Mouse (Mus musculus) CD4-positive, CD25-positive, alpha-beta regulatory T cell, adult 2 months (primary cell): Measurements from ENCODE around the gene Pycr1.

Experiments used
- DNase-seq: peaks from one replicate; pipeline ENCODE4 v3.0.0-alpha.2; 2012; ENCODE audit warnings: low read depth, low spot score

Gene Pycr1

GRCm38 (mm10) chr11:120643601-120643987 lies at the start of gene Pycr1:
TSS of gene Pycr1 (minus strand) at chr11:120643769.
- peak; percentile 95 for DNase-seq

DNA sequence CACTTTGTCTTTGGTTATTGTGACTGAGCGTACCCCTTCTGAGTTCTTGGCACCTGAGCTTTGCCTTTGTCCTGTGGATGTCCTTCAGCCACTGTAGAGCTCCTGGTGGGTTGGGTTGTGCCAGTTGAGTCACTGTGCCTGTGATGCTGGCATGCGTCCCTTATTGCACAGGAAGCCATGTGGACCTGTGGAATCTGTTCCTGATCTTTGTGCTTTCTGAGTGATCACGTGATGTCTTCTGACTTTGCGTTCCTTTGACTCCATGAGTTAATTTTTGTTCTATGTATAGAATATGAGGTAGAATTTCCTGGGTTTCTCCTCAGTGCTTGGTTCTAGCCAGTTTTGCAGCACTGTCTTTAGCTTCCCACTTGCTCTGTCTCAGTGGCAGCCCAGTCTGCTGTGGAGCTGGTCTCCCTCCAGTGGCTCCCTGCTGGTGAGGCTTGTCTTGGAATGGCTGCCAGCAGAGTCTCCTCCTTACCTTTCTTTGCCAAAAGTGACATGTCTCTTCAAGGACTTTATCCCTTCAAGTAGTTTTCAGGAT lies 49.0 kb upstream of the Pycr1 start:
- DNase-seq = no peak

- no peak for DNase-seq
These were observed 45.8 kb upstream of the Pycr1 start for GRCm38 (mm10) chr11:120689365-120689764.

DNA sequence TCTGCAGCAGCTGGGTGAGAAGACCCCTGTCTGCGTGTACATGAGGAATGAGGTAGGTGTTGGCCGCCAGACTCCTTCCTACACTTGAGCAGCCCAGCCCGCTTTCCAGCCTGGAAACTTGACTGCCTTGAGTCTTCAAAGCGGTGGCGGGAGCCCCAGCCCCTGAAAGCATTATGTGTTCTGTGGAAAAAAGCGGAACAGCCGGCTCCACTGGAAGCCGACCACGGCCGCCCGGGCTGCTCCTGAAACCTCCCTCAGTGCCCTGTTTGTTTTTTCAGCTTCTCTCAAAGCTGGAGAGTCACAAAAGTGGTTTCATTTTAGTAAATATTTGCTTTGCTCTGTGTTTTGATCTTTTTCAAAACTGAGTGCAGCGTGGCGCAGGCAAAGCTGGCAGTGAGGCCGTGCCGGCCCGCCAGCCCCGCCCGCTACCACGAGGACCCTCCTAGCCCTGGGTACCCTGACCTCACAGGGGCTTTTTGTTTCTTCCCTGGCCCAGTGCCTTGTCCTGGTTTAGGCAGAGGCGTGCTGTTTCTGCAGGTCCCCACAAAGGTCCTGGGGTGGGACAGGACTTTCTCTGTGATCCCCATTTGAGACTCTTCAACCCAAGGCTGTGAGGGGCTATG lies 43.2 kb upstream of the Pycr1 start:
- DNase-seq = no peak

DNA sequence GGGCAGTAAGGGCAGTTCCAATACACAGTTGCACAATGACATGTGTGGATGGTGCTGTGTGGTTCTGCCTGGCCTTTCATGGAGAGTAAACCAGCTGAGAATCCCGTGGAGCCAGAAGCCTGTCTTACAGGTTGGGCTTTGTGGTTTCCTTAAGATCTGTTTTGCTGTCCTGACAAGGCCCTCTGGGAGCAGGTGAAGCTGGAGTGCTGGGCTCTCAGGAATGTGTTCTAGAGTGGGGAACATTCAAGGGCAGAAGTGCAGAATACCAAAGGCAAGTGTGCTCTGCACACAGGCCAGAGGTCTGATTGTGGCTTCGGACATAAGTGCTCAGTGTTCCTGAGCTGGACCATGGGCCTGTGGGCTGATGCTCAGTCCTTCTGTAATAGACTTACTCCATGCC lies 41.1 kb upstream of the Pycr1 start:
- DNase-seq = no peak

GRCm38 (mm10) chr11:120684086-120684485 lies 40.5 kb upstream of the Pycr1 start:
- DNase-seq = no peak

DNA sequence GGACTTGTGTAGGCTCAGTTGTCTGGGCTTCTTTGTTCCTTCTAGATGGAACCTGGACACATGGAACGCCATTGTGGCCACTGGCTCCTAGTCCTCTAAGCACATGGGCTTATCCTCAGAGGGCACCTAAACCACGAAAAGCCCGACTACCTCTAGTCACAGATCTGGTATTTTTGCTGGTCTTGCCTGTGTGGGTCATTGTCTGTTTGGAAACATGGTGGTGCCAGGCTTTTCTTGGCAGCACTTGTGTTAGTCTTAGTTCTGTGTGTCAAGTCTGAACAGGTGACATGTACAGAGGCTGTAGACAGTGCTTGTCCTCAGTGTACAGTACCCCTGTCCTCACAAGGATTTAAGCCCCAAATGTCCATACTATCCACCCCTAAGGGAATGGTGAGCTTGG lies 40.0 kb upstream of the Pycr1 start:
- no peak for DNase-seq

- no peak for DNase-seq
These were observed 39.1 kb upstream of the Pycr1 start for GRCm38 (mm10) chr11:120682683-120683082.

GRCm38 (mm10) chr11:120679909-120680308 lies 36.3 kb upstream of the Pycr1 start:
- peak; percentile 57 for DNase-seq

- DNase-seq = no peak
These were observed 33.4 kb upstream of the Pycr1 start for GRCm38 (mm10) chr11:120676951-120677350.

DNA sequence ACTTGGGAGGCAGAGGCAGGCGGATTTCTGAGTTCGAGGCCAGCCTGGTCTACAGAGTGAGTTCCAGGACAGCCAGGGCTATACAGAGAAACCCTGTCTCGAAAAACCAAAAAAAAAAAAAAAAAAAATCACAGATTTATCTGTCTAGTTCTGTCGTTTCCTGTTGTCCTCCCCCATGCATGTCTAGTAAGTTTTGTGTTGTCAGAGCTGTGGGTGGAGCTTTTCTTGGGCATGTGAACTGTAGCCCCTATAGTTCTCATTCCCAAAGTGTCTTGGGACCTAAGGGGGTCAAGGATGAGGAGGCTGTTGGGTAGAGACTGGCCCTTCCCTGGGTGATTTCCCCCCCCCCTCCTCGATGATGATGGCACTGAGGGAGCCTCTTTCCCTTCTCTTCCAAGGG lies 32.3 kb upstream of the Pycr1 start:
- DNase-seq = peak; percentile 41

- no peak for DNase-seq
These were observed 30.1 kb upstream of the Pycr1 start for GRCm38 (mm10) chr11:120673594-120674122.

DNA sequence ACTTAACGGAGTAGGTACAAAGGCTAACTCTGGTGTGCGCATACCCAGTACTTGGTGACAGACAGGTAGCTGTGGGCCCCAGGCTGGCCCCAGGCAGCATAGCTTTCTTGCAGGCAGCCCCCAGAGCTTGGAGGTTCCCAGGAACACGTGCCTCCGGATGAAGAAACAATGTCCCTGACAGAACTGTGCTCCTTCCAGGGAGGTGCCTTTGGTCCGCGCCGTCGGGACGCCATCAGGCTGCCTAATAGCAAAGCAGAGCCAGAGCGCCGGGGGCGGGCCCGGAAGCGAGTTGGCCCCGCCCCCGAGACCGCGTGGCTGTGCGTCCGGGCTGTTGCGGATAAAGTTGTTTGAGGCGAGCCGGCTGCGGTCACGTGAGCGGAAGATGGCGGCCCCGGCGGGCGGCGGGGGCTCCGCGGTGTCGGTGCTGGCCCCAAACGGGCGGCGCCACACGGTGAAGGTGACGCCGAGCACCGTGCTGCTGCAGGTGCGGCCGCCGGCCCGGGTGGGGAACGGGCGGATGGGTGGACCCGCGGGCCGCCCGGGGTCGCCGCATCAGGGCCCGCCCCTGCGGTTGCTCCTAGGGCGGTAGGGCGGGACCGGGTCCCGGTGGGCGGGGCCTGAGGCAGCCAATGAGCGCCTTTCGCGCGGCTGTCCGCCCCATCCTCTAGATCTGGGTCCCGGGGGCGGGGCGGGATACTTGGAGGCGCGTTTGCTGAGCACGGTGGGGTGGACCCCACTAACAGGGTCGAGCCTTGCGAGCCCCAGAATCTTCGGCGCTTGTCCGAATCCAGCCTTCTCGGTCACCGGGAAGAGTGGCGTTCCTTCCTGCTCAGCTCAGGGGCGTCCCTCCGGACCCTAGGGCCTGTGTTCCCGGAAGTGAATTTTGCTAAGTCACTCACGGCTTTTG lies 29.4 kb upstream of the Pycr1 start, which contains the start of gene Aspscr1:
Gene Aspscr1, plus strand, starts transcription at position 287 of the 907 bp plus-strand sequence.
- peak; percentile 97 for DNase-seq

- no peak for DNase-seq
These were observed 23.0 kb upstream of the Pycr1 start for GRCm38 (mm10) chr11:120666617-120667016.

DNA sequence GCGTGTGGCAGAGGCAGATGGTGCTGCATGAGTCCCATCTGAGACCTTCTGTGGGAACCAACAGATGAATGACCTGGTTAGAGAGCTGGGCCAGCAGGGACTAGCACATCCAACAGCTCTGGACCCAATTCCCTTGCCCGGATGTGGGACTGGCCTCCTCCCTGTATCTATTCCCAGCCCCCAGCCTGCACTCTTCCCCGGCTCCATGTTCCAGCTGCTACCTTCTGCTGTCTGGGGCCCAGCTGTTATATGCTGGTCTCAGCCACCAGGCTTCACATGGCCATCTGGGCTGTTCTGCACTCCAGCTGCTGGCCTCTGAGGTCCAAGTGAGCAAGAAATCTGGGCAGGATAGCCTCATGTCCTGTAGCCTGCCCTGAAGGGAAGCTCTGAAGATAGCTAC lies 21.8 kb upstream of the Pycr1 start:
- no peak for DNase-seq

DNA sequence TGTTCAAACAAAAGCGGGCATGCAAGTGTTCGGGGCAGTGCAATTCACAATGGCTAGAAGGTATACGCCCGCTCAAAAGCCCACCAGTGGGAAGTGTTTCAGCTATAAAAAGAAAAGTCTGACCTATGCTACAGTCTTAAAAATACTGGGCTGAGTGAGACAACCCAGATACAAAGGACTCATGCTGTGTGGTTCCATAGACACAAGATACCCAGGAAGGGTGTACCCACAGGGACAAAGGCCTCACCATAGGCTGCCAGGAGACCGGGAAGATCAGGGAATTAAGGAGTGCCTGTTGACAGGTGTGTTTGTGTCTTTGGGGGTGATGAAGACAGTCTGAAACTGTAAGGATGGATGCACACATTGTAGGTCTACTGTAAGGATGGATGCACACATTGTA lies 20.1 kb upstream of the Pycr1 start:
- DNase-seq = no peak

DNA sequence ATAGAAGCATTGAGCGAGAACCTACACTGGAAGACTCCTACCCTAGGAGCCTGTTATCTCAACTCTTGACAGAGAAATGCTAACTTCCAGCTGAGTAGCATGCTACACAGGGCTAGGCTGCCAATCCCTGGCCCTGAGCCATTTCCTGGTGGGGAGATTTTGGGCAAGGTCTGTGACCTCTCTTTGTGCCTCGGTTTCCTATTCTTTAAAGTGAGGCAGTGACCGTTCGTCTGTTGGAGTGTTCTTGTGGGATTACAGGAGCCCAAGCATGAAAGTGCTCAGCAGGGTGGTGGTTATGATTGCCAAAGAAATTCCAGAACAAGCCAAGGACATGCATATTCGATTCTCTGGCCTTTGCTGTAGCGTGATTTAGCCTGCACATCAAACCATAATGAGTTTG lies 19.2 kb upstream of the Pycr1 start:
- DNase-seq = no peak

GRCm38 (mm10) chr11:120661076-120661460 lies 17.5 kb upstream of the Pycr1 start, which contains the start of gene Notum:
TSS of gene Notum (minus strand) at chr11:120661175.
- no peak for DNase-seq

DNA sequence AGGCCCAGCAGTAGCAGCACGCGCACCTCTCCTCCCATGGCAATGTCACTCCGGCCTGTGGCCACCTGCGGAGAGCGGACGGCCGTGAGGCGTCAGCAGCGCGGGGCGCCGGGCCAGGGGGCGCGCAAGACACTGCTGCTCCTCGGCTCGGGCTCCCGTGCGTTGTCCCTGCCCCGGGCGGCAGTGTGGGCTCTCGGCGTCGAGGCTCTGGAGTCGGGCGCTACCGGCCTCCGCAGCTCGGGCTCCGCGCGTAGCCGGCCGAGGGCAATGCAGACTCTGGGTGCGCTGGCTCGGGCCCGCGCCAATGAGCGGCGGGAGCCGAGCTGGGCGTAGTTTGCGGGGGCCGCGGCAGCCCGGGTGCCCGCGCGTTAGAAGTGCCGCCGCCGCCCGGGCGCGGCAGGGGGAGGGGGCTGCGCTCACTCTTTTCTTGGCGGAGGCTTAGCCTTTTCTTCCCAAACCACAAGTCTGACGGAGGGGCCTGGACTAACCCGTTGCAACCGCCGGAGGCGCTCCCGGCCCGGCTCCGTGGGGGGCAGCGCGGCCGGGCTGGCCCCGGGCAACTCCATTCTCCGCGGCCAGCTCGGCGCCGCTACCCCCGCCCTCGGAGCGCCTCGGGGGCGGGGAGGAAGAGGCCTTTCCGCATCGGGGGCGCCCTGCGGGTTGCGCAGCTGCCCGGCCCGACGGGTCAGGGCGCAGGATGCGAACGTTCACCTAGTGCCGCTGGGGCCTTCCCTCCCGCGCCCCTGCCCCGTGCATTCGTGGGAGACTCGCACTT lies 16.9 kb upstream of the Pycr1 start:
- DNase-seq = peak; percentile 40

GRCm38 (mm10) chr11:120659509-120660300 lies 16.1 kb upstream of the Pycr1 start:
- no peak for DNase-seq
